Mouse (Mus musculus): ENCODE data around the gene Frem2.

DNA sequence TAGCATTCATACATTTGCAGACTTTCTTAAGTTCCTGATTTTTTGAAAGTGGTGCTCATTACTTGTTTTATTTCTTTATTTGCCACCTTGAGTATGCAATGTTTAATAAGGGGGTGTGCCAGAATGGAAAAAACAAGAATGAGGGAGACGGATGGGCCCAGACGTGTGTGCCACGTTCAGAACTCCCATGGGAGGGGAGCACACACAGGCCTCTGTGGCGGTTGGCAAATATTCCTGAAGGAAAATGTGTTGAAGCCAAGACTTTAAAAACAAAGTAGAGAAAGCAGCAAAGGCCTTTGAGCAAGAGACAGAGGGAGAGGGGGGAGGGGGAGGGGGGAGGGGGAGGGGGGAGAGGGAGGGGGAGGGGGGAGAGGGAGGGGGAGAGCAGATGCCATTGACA lies 47.3 kb downstream of the Frem2 start:
- no peak for TF ChIP-seq TAL1 (IDR thresholded peaks at IDR 0.05; ENCODE audit: low read length)
- no peak for TF ChIP-seq GATA1 (IDR thresholded peaks at IDR 0.05; ENCODE audit: low read length)

All from erythroblast, embryonic 14.5 days (primary cell).